Mouse (Mus musculus) myocyte (in vitro differentiated cells): Measurements from ENCODE around the gene St6galnac3. TPM values are rescaled to one million over a fixed set of nuclear protein-coding genes. Genes with fewer than 3 reads are reported as not detected.

Experiments used
- H3K27me3 ChIP-seq: one replicate; pipeline ENCODE4 v1.6.1; 2011; ENCODE audit not compliant: control insufficient read depth, insufficient read depth, insufficient read length
- H3K36me3 ChIP-seq: one replicate; pipeline ENCODE4 v1.6.1; 2011; ENCODE audit not compliant: control insufficient read depth, insufficient read depth
- H3K4me2 ChIP-seq: one replicate; pipeline ENCODE4 v1.6.1; 2011; ENCODE audit warnings: low read depth, control low read depth
- H3K4me3 ChIP-seq: one replicate; pipeline ENCODE4 v1.5.1; 2011; ENCODE audit warnings: mild to moderate bottlenecking, control low read depth, moderate library complexity
- H3K79me2 ChIP-seq: one replicate; pipeline ENCODE4 v1.6.1; 2011; ENCODE audit not compliant: control insufficient read depth, insufficient read depth
- H3ac ChIP-seq: one replicate; pipeline ENCODE4 v1.6.1; 2011; ENCODE audit not compliant: control insufficient read depth, insufficient read length
- CEBPB ChIP-seq: IDR thresholded peaks from 2 replicates; pipeline ENCODE4 v1.6.1; 2011; ENCODE audit warnings: mild to moderate bottlenecking, moderate library complexity; ENCODE audit not compliant: poor library complexity, insufficient read depth, severe bottlenecking
- E2F4 ChIP-seq: IDR thresholded peaks from one replicate; pipeline ENCODE4 v1.6.1; 2011; ENCODE audit warnings: mild to moderate bottlenecking, control low read depth, moderate library complexity; ENCODE audit not compliant: insufficient read depth
- MAX ChIP-seq: IDR thresholded peaks from one replicate; pipeline ENCODE4 v1.6.1; 2011; ENCODE audit warnings: low read depth, mild to moderate bottlenecking, control low read depth
- MYOD1 ChIP-seq, 3 experiments: IDR thresholded peaks; one replicate each; pipeline ENCODE4 v1.6.1; 2011; ENCODE audit warnings: control low read depth in 2 of 3, low read depth in 2 of 3, mild to moderate bottlenecking in 2 of 3, moderate library complexity in 1 of 3; ENCODE audit not compliant: insufficient read length in 2 of 3, control insufficient read depth in 1 of 3
- MYOG ChIP-seq, 3 experiments: IDR thresholded peaks; one replicate each; pipeline ENCODE4 v1.6.1; 2011; ENCODE audit warnings: control low read depth in 2 of 3, low read depth in 2 of 3, mild to moderate bottlenecking in 2 of 3; ENCODE audit not compliant: insufficient read length in 2 of 3, control insufficient read depth in 1 of 3, insufficient read depth in 1 of 3
- POLR2A ChIP-seq: IDR thresholded peaks from one replicate; pipeline ENCODE4 v1.6.1; 2011; ENCODE audit warnings: low read depth, mild to moderate bottlenecking, control low read depth, moderate library complexity; ENCODE audit not compliant: insufficient read length
- POLR2AphosphoS2 ChIP-seq: IDR thresholded peaks from one replicate; pipeline ENCODE4 v1.6.1; 2011; ENCODE audit warnings: low read depth, control low read depth; ENCODE audit not compliant: insufficient read length
- REST ChIP-seq: IDR thresholded peaks from one replicate; pipeline ENCODE4 v1.6.1; 2011; ENCODE audit warnings: mild to moderate bottlenecking, control low read depth, moderate library complexity; ENCODE audit not compliant: insufficient read depth, insufficient read length
- SRF ChIP-seq: IDR thresholded peaks from one replicate; pipeline ENCODE4 v1.6.1; 2011; ENCODE audit warnings: low read depth; ENCODE audit not compliant: control insufficient read depth, insufficient read length
- TCF12 ChIP-seq: IDR thresholded peaks from one replicate; pipeline ENCODE4 v1.6.1; 2011; ENCODE audit warnings: mild to moderate bottlenecking, control low read depth; ENCODE audit not compliant: poor library complexity, insufficient read depth, severe bottlenecking
- TCF3 ChIP-seq: IDR thresholded peaks from one replicate; pipeline ENCODE4 v1.6.1; 2011; ENCODE audit warnings: low read depth, control low read depth; ENCODE audit not compliant: insufficient read length
- USF1 ChIP-seq: IDR thresholded peaks from one replicate; pipeline ENCODE4 v1.6.1; 2011; ENCODE audit warnings: low read depth, mild to moderate bottlenecking, control low read depth, moderate library complexity
- polyA plus RNA-seq: library from polyadenylated mRNA; unstranded; fragments of >200 nt; fragmentation: generic; extraction: Trizol; gene quantifications from one replicate; pipeline ENCODE4 v1.2.1, GENCODE M21; 2012; ENCODE audit warnings: missing spikeins

St6galnac3 gene
- polyA plus RNA-seq, 1 experiment: not detected

- Histone ChIP-seq H3K36me3 (no peaks in the 10 kb centered on the region), H3K27me3 (no peaks in the 10 kb centered on the region), H3K4me3 (no peak overlapping the region), H3K4me2 (no peak overlapping the region), H3ac (no peak overlapping the region), H3K79me2 (no peaks in the 10 kb centered on the region)
- no peak for TF ChIP-seq E2F4
- no peak for TF ChIP-seq MAX
- no peak for TF ChIP-seq USF1
- TF ChIP-seq CEBPB: no peak
Measured at GRCm38 (mm10) chr3:153645803-153646202, 79.2 kb downstream of the St6galnac3 start.

GRCm38 (mm10) chr3:153643822-153644519 lies 81.0 kb downstream of the St6galnac3 start:
- no peak overlapping the region for H3K4me2 ChIP-seq
- H3ac ChIP-seq: no peak overlapping the region
- no peaks in the 10 kb centered on the region for H3K79me2 ChIP-seq
- H3K4me3 ChIP-seq: no peak overlapping the region
- H3K36me3 ChIP-seq: no peaks in the 10 kb centered on the region
- H3K27me3 ChIP-seq: no peaks in the 10 kb centered on the region
- no peak for TF ChIP-seq CEBPB

- no peaks in the 10 kb centered on the region for H3K27me3 ChIP-seq
- TF ChIP-seq MAX (no peak), TCF12 (no peak), CEBPB (no peak), POLR2AphosphoS2 (no peak), MYOG (IDR thresholded peaks at IDR 0.05; ENCODE audit: control insufficient read depth in 1 of 3, insufficient read depth in 1 of 3, insufficient read length in 2 of 3, low read depth in 2 of 3) (no peak), E2F4 (no peak), SRF (no peak), TCF3 (no peak), USF1 (no peak), REST (no peak), POLR2A (no peak), MYOD1 (IDR thresholded peaks at IDR 0.05; ENCODE audit: control insufficient read depth in 1 of 3, insufficient read length in 2 of 3, low read depth in 2 of 3) (no peak)
- H3ac ChIP-seq: no peak overlapping the region
- no peaks in the 10 kb centered on the region for H3K79me2 ChIP-seq
- H3K36me3 ChIP-seq: no peaks in the 10 kb centered on the region
- no peak overlapping the region for H3K4me3 ChIP-seq
- H3K4me2 ChIP-seq: no peak overlapping the region
Measured at GRCm38 (mm10) chr3:153642826-153643225, 82.1 kb downstream of the St6galnac3 start.

GRCm38 (mm10) chr3:153641805-153642204 lies 83.2 kb downstream of the St6galnac3 start:
- TF ChIP-seq TCF12 (no peak), USF1 (no peak), CEBPB (no peak), E2F4 (no peak), SRF (no peak), MAX (no peak), MYOD1 (IDR thresholded peaks at IDR 0.05; ENCODE audit: control insufficient read depth in 1 of 3, insufficient read length in 2 of 3, low read depth in 2 of 3) (no peak), TCF3 (no peak), POLR2A (no peak), MYOG (IDR thresholded peaks at IDR 0.05; ENCODE audit: control insufficient read depth in 1 of 3, insufficient read depth in 1 of 3, insufficient read length in 2 of 3, low read depth in 2 of 3) (no peak), REST (no peak), POLR2AphosphoS2 (no peak)
- H3K4me3 ChIP-seq: no peak overlapping the region

GRCm38 (mm10) chr3:153637336-153637735 lies 87.6 kb downstream of the St6galnac3 start:
- Histone ChIP-seq H3K4me3 (no peak overlapping the region), H3K27me3 (no peaks in the 10 kb centered on the region), H3K4me2 (no peak overlapping the region), H3K36me3 (no peaks in the 10 kb centered on the region), H3ac (no peak overlapping the region), H3K79me2 (no peaks in the 10 kb centered on the region)
- TF ChIP-seq POLR2AphosphoS2: no peak

More at GRCm38 (mm10) chr3:153641805-153642204, 83.2 kb downstream of the St6galnac3 start:
- no peaks in the 10 kb centered on the region for H3K27me3 ChIP-seq
- H3K4me2 ChIP-seq: no peak overlapping the region
- no peaks in the 10 kb centered on the region for H3K79me2 ChIP-seq
- no peaks in the 10 kb centered on the region for H3K36me3 ChIP-seq
- H3ac ChIP-seq: no peak overlapping the region
